Mouse (Mus musculus) liver, embryonic 16.5 days (tissue): ENCODE results near the gene Rec8. TPM values are rescaled to one million over a fixed set of nuclear protein-coding genes. Genes with fewer than 3 reads are reported as not detected.

Experiments
- ATAC-seq: fragments of 200-750 bp; cut with Nextera tagmentation; 2 replicates; pipeline ENCODE4 v1.8.0; 2017; ENCODE audit warnings: low read depth, mild to moderate bottlenecking, moderate number of reproducible peaks, moderate library complexity
- H3K27ac ChIP-seq: fragments of 300-500 bp; sonication (generic); 2 replicates; pipeline ENCODE4 v1.5.1; 2014; ENCODE audit warnings: mild to moderate bottlenecking, low read length
- H3K27me3 ChIP-seq: fragments of 300-500 bp; sonication (generic); 2 replicates; pipeline ENCODE4 v1.6.1; 2014; ENCODE audit warnings: low read depth, low read length, mixed read lengths; ENCODE audit not compliant: control insufficient read depth, insufficient read depth
- H3K36me3 ChIP-seq: fragments of 300-500 bp; sonication (generic); 2 replicates; pipeline ENCODE4 v1.6.1; 2014; ENCODE audit warnings: mild to moderate bottlenecking; ENCODE audit not compliant: control insufficient read depth, insufficient read depth
- H3K4me1 ChIP-seq: fragments of 300-500 bp; sonication (generic); 2 replicates; pipeline ENCODE4 v1.6.1; 2014; ENCODE audit warnings: low read depth, low read length, mixed read lengths; ENCODE audit not compliant: control insufficient read depth
- H3K4me2 ChIP-seq: fragments of 300-500 bp; sonication (generic); 2 replicates; pipeline ENCODE4 v1.6.1; 2014; ENCODE audit warnings: low read depth, low read length, mixed read lengths
- H3K4me3 ChIP-seq: fragments of 300-500 bp; sonication (generic); 2 replicates; pipeline ENCODE4 v1.5.1; 2014; ENCODE audit warnings: low read depth, mild to moderate bottlenecking, low read length
- H3K9ac ChIP-seq: fragments of 300-500 bp; sonication (generic); 2 replicates; pipeline ENCODE4 v1.6.1; 2014; ENCODE audit warnings: low read depth, low read length
- H3K9me3 ChIP-seq: fragments of 300-500 bp; sonication (generic); replicated peaks from 2 replicates; pipeline ENCODE4 v1.6.1; 2016; ENCODE audit warnings: low read length; ENCODE audit not compliant: control insufficient read depth
- WGBS: fragments of 180-500 bp; shearing (Covaris S2); extraction: QIAGEN DNeasy Blood & Tissue Kit; methylation state at CpG from one replicate; pipeline ENCODE4 v1.1.7; 2014; ENCODE audit not compliant: insufficient replicate concordance; 5-methylcytosine and 5-hydroxymethylcytosine counted together
- polyA plus RNA-seq: library from polyadenylated mRNA; unstranded; fragments of >200 nt; fragmentation: Nextera tagmentation; extraction: Ambion mirVana; gene quantifications from 2 replicates; pipeline ENCODE4 v1.2.1, GENCODE M21; 2015

Rec8 gene
- polyA plus RNA-seq, 1 experiment from 2014 or later: 3.1 TPM

GRCm38 (mm10) chr14:55579511-55580496 lies 38.0 kb upstream of the Rec8 start:
- Histone ChIP-seq H3K9ac (no peak overlapping the region; the same call in 1 of the 2 replicates), H3K27me3 (no peaks in the 10 kb centered on the region), H3K36me3 (0 out of 2 replicates have a peak, but pooled peaks cover 3% of the 10 kb centered on the region), H3K4me2 (peak overlapping the region; percentile 80; the same call in 1 of the 2 replicates), H3K4me3 (no peak overlapping the region), H3K4me1 (peaks cover 41% of the 10 kb centered on the region), H3K9me3 (no peaks in the 10 kb centered on the region), H3K27ac (peak overlapping the region; percentile 26; the same call in 1 of the 2 replicates)
- 83% methylated on average over 23 of the region's 23 CpGs for WGBS
- no peak for ATAC-seq

GRCm38 (mm10) chr14:55580731-55581130 lies 37.1 kb upstream of the Rec8 start:
- Histone ChIP-seq H3K9me3 (no peaks in the 10 kb centered on the region), H3K27ac (no peak overlapping the region), H3K9ac (no peak overlapping the region), H3K4me2 (no peak overlapping the region), H3K4me3 (no peak overlapping the region), H3K4me1 (peaks cover 46% of the 10 kb centered on the region), H3K36me3 (0 out of 2 replicates have a peak, but pooled peaks cover 3% of the 10 kb centered on the region), H3K27me3 (no peaks in the 10 kb centered on the region)
- WGBS: 88% methylated on average over 16 of the region's 16 CpGs
- no peak for ATAC-seq

GRCm38 (mm10) chr14:55581981-55582681 lies 35.7 kb upstream of the Rec8 start:
- H3K9me3 ChIP-seq: no peaks in the 10 kb centered on the region
- H3K4me3 ChIP-seq: no peak overlapping the region
- no peak overlapping the region for H3K4me2 ChIP-seq
- no peak overlapping the region for H3K9ac ChIP-seq
- H3K27ac ChIP-seq: no peak overlapping the region
- WGBS: 76% methylated on average over 9 of the region's 9 CpGs
- ATAC-seq: no peak
- H3K27me3 ChIP-seq: no peaks in the 10 kb centered on the region
- 0 out of 2 replicates have a peak, but pooled peaks cover 3% of the 10 kb centered on the region for H3K36me3 ChIP-seq
- H3K4me1 ChIP-seq: peaks cover 57% of the 10 kb centered on the region

- peak overlapping the region; percentile 82 for H3K4me3 ChIP-seq
- H3K9me3 ChIP-seq: no peaks in the 10 kb centered on the region
- H3K9ac ChIP-seq: peak overlapping the region; percentile 82
- peak overlapping the region; percentile 94 for H3K4me2 ChIP-seq
- H3K27ac ChIP-seq: peak overlapping the region; percentile 98
- peaks cover 42% of the 10 kb centered on the region for H3K4me1 ChIP-seq
- H3K27me3 ChIP-seq: no peaks in the 10 kb centered on the region
- peaks cover 3% of the 10 kb centered on the region; the same call in 1 of the 2 replicates for H3K36me3 ChIP-seq
- 20% methylated on average over 5 of the region's 5 CpGs for WGBS
- ATAC-seq: no peak
Measured at GRCm38 (mm10) chr14:55584303-55584701, 33.5 kb upstream of the Rec8 start.

- 2% methylated on average over 43 of the region's 43 CpGs for WGBS
- Histone ChIP-seq H3K27me3 (no peaks in the 10 kb centered on the region), H3K36me3 (peaks cover 3% of the 10 kb centered on the region; the same call in 1 of the 2 replicates), H3K9ac (peak within 1 kb of the TSS; percentile 82), H3K4me2 (peak within 1 kb of the TSS; percentile 94), H3K27ac (peak within 1 kb of the TSS; percentile 98), H3K4me3 (peak within 1 kb of the TSS; percentile 82), H3K4me1 (peaks cover 43% of the 10 kb centered on the region), H3K9me3 (no peaks in the 10 kb centered on the region)
- peak; percentile 96 for ATAC-seq
Measured at GRCm38 (mm10) chr14:55584702-55585565, 32.9 kb upstream of the Rec8 start, which contains the start of gene Emc9. Gene Emc9, minus strand, starts transcription at chr14:55585302.

GRCm38 (mm10) chr14:55585566-55585960 lies 32.3 kb upstream of the Rec8 start:
- Histone ChIP-seq H3K9ac (peak overlapping the region; percentile 82), H3K27ac (peak overlapping the region; percentile 98), H3K36me3 (peaks cover 2% of the 10 kb centered on the region; the same call in 1 of the 2 replicates), H3K4me1 (peaks cover 49% of the 10 kb centered on the region), H3K9me3 (no peaks in the 10 kb centered on the region), H3K4me2 (peak overlapping the region; percentile 94), H3K27me3 (no peaks in the 10 kb centered on the region), H3K4me3 (peak overlapping the region; percentile 82)
- peak; percentile 65 for ATAC-seq
- WGBS: 6% methylated on average over 6 of the region's 6 CpGs

GRCm38 (mm10) chr14:55586149-55586548 lies 31.7 kb upstream of the Rec8 start:
- Histone ChIP-seq H3K27me3 (no peaks in the 10 kb centered on the region), H3K4me1 (peaks cover 49% of the 10 kb centered on the region), H3K36me3 (no peaks in the 10 kb centered on the region; the same call in 1 of the 2 replicates), H3K4me3 (no peak overlapping the region), H3K9ac (peak overlapping the region; percentile 82; the same call in 1 of the 2 replicates), H3K9me3 (no peaks in the 10 kb centered on the region), H3K4me2 (peak overlapping the region; percentile 94), H3K27ac (peak overlapping the region; percentile 98)
- ATAC-seq: peak; percentile 37
- 41% methylated on average over 2 of the region's 2 CpGs for WGBS

- WGBS: 82% methylated on average over 5 of the region's 5 CpGs
- H3K27me3 ChIP-seq: no peaks in the 10 kb centered on the region
- no peak overlapping the region for H3K4me2 ChIP-seq
- H3K27ac ChIP-seq: no peak overlapping the region
- peaks cover 59% of the 10 kb centered on the region for H3K4me1 ChIP-seq
- H3K9me3 ChIP-seq: no peaks in the 10 kb centered on the region
- no peak for ATAC-seq
- H3K4me3 ChIP-seq: no peak overlapping the region
- no peak overlapping the region for H3K9ac ChIP-seq
- H3K36me3 ChIP-seq: peaks cover 2% of the 10 kb centered on the region
Measured at GRCm38 (mm10) chr14:55589271-55589670, 28.6 kb upstream of the Rec8 start.
